Comparison of ENCODE assay signal across 22 mouse cellular contexts in genomic region chr5:117398007-117398550, GRCm38 (mm10). TPM values are rescaled to one million over a fixed set of nuclear protein-coding genes. Genes with fewer than 3 reads are reported as not detected.
DNase-seq lines count a peak whose midpoint lies in the region; ATAC-seq and TF ChIP-seq lines count a peak whose summit lies in the region.
"Had no signal": no experiment of that assay in that cellular context is flagged by ENCODE, and none has a peak within 500 bp of the region (broad histone marks: within the 10 kb centered on the region; RNA-seq: fewer than 3 reads in every experiment).

No protein-coding gene starts in this region.

- H3K4me1 ChIP-seq in hindbrain, embryonic 13.5 days (replicated peaks), result peaks cover 7% of the 10 kb centered on the region; the same call in 1 of the 2 replicates
- peaks cover 16% of the 10 kb centered on the region for H3K4me1 ChIP-seq in hindbrain, embryonic 10.5 days (replicated peaks)
- peaks cover 9% of the 10 kb centered on the region for H3K4me1 ChIP-seq in ES-Bruce4 (ENCODE audit: control insufficient read depth, insufficient read depth, low read length)
- H3K4me1 ChIP-seq: forebrain, embryonic 13.5 days; lung, embryonic 15.5 days; stomach, embryonic 15.5 days had no signal

- no peak overlapping the region for H3K4me2 ChIP-seq in hindbrain, embryonic 13.5 days
- H3K4me2 ChIP-seq: forebrain, embryonic 13.5 days; limb, embryonic 12.5 days; liver, embryonic 12.5 days; lung, embryonic 15.5 days; stomach, embryonic 15.5 days had no signal

- TF ChIP-seq CTCF in ES-Bruce4 (IDR thresholded peaks at IDR 0.05; ENCODE audit: low read depth, low read length), result no peak

- H3K27me3 ChIP-seq in hindbrain, embryonic 13.5 days, result no peaks in the 10 kb centered on the region
- H3K27me3 ChIP-seq in hindbrain, embryonic 10.5 days (ENCODE audit: insufficient read depth, poor library complexity, severe bottlenecking), result no peaks in the 10 kb centered on the region
- H3K27me3 ChIP-seq in ES-Bruce4 (ENCODE audit: control insufficient read depth, insufficient read depth, low read length, poor library complexity, severe bottlenecking), result no peaks in the 10 kb centered on the region
- H3K27me3 ChIP-seq: forebrain, embryonic 13.5 days; limb, embryonic 12.5 days; lung, embryonic 15.5 days; stomach, embryonic 15.5 days had no signal

- WGBS in hindbrain, embryonic 13.5 days, result 41% methylated on average over 4 of the region's 5 CpGs
- 43% methylated on average over 4 of the region's 5 CpGs for WGBS in hindbrain, embryonic 10.5 days

- no peaks in the 10 kb centered on the region for H3K9me3 ChIP-seq in hindbrain, embryonic 13.5 days
- H3K9me3 ChIP-seq in hindbrain, embryonic 10.5 days, result peaks cover 6% of the 10 kb centered on the region; the same call in 1 of the 2 replicates
- H3K9me3 ChIP-seq in ES-Bruce4 (replicated peaks; ENCODE audit: control insufficient read depth, insufficient read depth, low read length, poor library complexity, severe bottlenecking), result peaks cover 13% of the 10 kb centered on the region
- H3K9me3 ChIP-seq: forebrain, embryonic 13.5 days; limb, embryonic 12.5 days; lung, embryonic 15.5 days; stomach, embryonic 15.5 days had no signal

- no peak overlapping the region for H3K9ac ChIP-seq in hindbrain, embryonic 13.5 days
- H3K9ac ChIP-seq in ES-Bruce4 (ENCODE audit: low read depth, poor library complexity, severe bottlenecking), result peak overlapping the region; percentile 49
- H3K9ac ChIP-seq: forebrain, embryonic 13.5 days; limb, embryonic 12.5 days; liver, embryonic 12.5 days; lung, embryonic 15.5 days; stomach, embryonic 15.5 days had no signal

- peak; percentile 62; the same call in 1 of the 2 replicates for TF ChIP-seq EP300 in ES-Bruce4 (IDR thresholded peaks at IDR 0.05; ENCODE audit: insufficient read depth, low read depth, low read length)

- DNase-seq in hindbrain, embryonic 10.5 days (ENCODE audit: low spot score), result no peak
- peak; percentile 51 to 68 for DNase-seq in kidney, postnatal 4 days
- DNase-seq in kidney, adult 8-10 months, result no peak
- peak; percentile 72 for DNase-seq in ZHBTc4 (ENCODE audit: low read depth, low spot score)
- DNase-seq: adrenal gland, postnatal 25 days; B cell, adult 2 months; cerebellum, adult 11-12 months; cerebellum, postnatal 25 days; gastrocnemius, postnatal 36 days; right cerebral cortex, postnatal 25 days had no signal

- no peak for TF ChIP-seq POLR2A in ES-Bruce4 (IDR thresholded peaks at IDR 0.05; ENCODE audit: insufficient read depth, low read length)

- peak overlapping the region; percentile 3; the same call in 1 of the 2 replicates for H3K27ac ChIP-seq in hindbrain, embryonic 13.5 days
- H3K27ac ChIP-seq in hindbrain, embryonic 10.5 days, result no peak overlapping the region
- peak overlapping the region; percentile 96 for H3K27ac ChIP-seq in ES-Bruce4 (ENCODE audit: insufficient read depth, low read length)
- H3K27ac ChIP-seq: forebrain, embryonic 13.5 days; limb, embryonic 12.5 days; liver, embryonic 12.5 days; lung, embryonic 15.5 days; macrophage; stomach, embryonic 15.5 days had no signal

- no peak overlapping the region for H3K4me3 ChIP-seq in hindbrain, embryonic 13.5 days
- H3K4me3 ChIP-seq in hindbrain, embryonic 10.5 days, result no peak overlapping the region
- H3K4me3 ChIP-seq in ES-Bruce4 (ENCODE audit: low read depth, low read length), result peak overlapping the region; percentile 28
- H3K4me3 ChIP-seq: forebrain, embryonic 13.5 days; limb, embryonic 12.5 days; liver, embryonic 12.5 days; lung, embryonic 15.5 days; stomach, embryonic 15.5 days had no signal

- no peaks in the 10 kb centered on the region for H3K36me3 ChIP-seq in hindbrain, embryonic 13.5 days
- H3K36me3 ChIP-seq in hindbrain, embryonic 10.5 days, result no peaks in the 10 kb centered on the region
- no peaks in the 10 kb centered on the region for H3K36me3 ChIP-seq in ES-Bruce4 (ENCODE audit: control insufficient read depth, insufficient read depth, low read length, poor library complexity, severe bottlenecking)
- H3K36me3 ChIP-seq: limb, embryonic 12.5 days; liver, embryonic 12.5 days; lung, embryonic 15.5 days; stomach, embryonic 15.5 days had no signal

- no peak for ATAC-seq in hindbrain, embryonic 13.5 days (ENCODE audit: low FRiP score)
- no peak for ATAC-seq in granulocyte monocyte progenitor cell, adult 5-6 weeks (replicated peaks; ENCODE audit: poor library complexity, severe bottlenecking)
- ATAC-seq in megakaryocyte, adult 5-6 weeks (ENCODE audit: poor library complexity, severe bottlenecking), result no peak
- ATAC-seq: forebrain, embryonic 13.5 days; liver, embryonic 12.5 days; midbrain, embryonic 16.5 days; Patski had no signal

RNA-seq across cellular contexts. Expression of gene Rfc5, which starts 9.2 kb away (rescaled TPM):
- 33.7 and 37.5 TPM in 2 replicates for polyA plus RNA-seq in hindbrain, embryonic 13.5 days (2015; fragmentation: Nextera tagmentation; extraction: Ambion mirVana)
- 109 and 135 TPM in 2 replicates for polyA plus RNA-seq in hindbrain, embryonic 10.5 days (2016; fragmentation: Nextera tagmentation; extraction: Ambion mirVana)
- polyA plus RNA-seq in ES-Bruce4 (2011; ENCODE audit: insufficient read depth, insufficient read length, low read depth, missing spikeins), result 146 and 158 TPM in 2 replicates
- total RNA-seq in granulocyte monocyte progenitor cell, adult 5-6 weeks (2014; fragmentation: Nextera tagmentation), result 56.5 and 65.6 TPM in 2 replicates
- total RNA-seq in granulocyte monocyte progenitor cell, adult 5-6 weeks (2017), result 57.2 and 65.2 TPM in 2 replicates
- 29.8 and 50.6 TPM in 2 replicates for total RNA-seq in megakaryocyte, adult 5-6 weeks (2015)
- 36.5 and 39.0 TPM in 2 replicates for total RNA-seq in megakaryocyte, adult 5-6 weeks (2017)

RNA-seq across cellular contexts. Expression of gene Ksr2, which starts 15.7 kb away (rescaled TPM):
- polyA plus RNA-seq in hindbrain, embryonic 13.5 days (2015; fragmentation: Nextera tagmentation; extraction: Ambion mirVana), result 6.4 and 7.1 TPM in 2 replicates
- polyA plus RNA-seq in hindbrain, embryonic 10.5 days (2016; fragmentation: Nextera tagmentation; extraction: Ambion mirVana), result 0.92 and 2.1 TPM in 2 replicates
- 1.3 and 1.6 TPM in 2 replicates for polyA plus RNA-seq in ES-Bruce4 (2011; ENCODE audit: insufficient read depth, insufficient read length, low read depth, missing spikeins)
- 0.49 and 2.0 TPM in 2 replicates for total RNA-seq in granulocyte monocyte progenitor cell, adult 5-6 weeks (2014; fragmentation: Nextera tagmentation)
- 0.09 and 0.21 TPM in 2 replicates for total RNA-seq in granulocyte monocyte progenitor cell, adult 5-6 weeks (2017)
- 0.13 TPM in 1 of 2 replicates, not detected in the other for total RNA-seq in megakaryocyte, adult 5-6 weeks (2015)
- total RNA-seq in megakaryocyte, adult 5-6 weeks (2017), result under 0.01 TPM in 1 of 2 replicates, not detected in the other
- polyA plus RNA-seq: liver, embryonic 12.5 days; Patski had no signal

RNA-seq across cellular contexts. Expression of gene Wsb2, which starts 41.0 kb away (rescaled TPM):
- 181 and 194 TPM in 2 replicates for polyA plus RNA-seq in hindbrain, embryonic 13.5 days (2015; fragmentation: Nextera tagmentation; extraction: Ambion mirVana)
- 56.9 and 86.8 TPM in 2 replicates for polyA plus RNA-seq in hindbrain, embryonic 10.5 days (2016; fragmentation: Nextera tagmentation; extraction: Ambion mirVana)
- polyA plus RNA-seq in ES-Bruce4 (2011; ENCODE audit: insufficient read depth, insufficient read length, low read depth, missing spikeins), result 49.5 and 56.1 TPM in 2 replicates
- total RNA-seq in granulocyte monocyte progenitor cell, adult 5-6 weeks (2014; fragmentation: Nextera tagmentation), result 12.4 and 13.1 TPM in 2 replicates
- 7.4 and 15.2 TPM in 2 replicates for total RNA-seq in granulocyte monocyte progenitor cell, adult 5-6 weeks (2017)
- 15.5 and 21.3 TPM in 2 replicates for total RNA-seq in megakaryocyte, adult 5-6 weeks (2015)
- total RNA-seq in megakaryocyte, adult 5-6 weeks (2017), result 28.3 and 36.1 TPM in 2 replicates

Comparison
In these comparisons a context has a peak if more than half of its experiments do, and no peak if none do; other contexts are left out.
1. DNase-seq: peak in kidney, postnatal 4 days (2 of 2) and ZHBTc4 (single experiment); none in hindbrain, embryonic 10.5 days (single experiment) and kidney, adult 8-10 months (0 of 2).